Mouse (Mus musculus): Measurements from ENCODE around the gene Apc2.
A peak's percentile ranks its signal among the peaks of the same experiment; 100 is the strongest.

Apc2 gene

GRCm38 (mm10) chr10:80321670-80322581 is 26.1 kb downstream of the Apc2 start:
- DNase-seq, result no peak

GRCm38 (mm10) chr10:80322811-80323211 is 27.0 kb downstream of the Apc2 start:
- DNase-seq, result peak; percentile 36 to 76

- DNase-seq, result peak; percentile 85 to 92
These were observed 27.7 kb downstream of the Apc2 start for GRCm38 (mm10) chr10:80323261-80324119.

- no peak for DNase-seq
These were observed 28.6 kb downstream of the Apc2 start for GRCm38 (mm10) chr10:80324120-80325037.

- DNase-seq, result no peak
These were observed 29.3 kb downstream of the Apc2 start for GRCm38 (mm10) chr10:80325045-80325444.

- DNase-seq, result peak; percentile 97 to 99
These were observed 33.7 kb downstream of the Apc2 start, which contains the start of the genes Pcsk4 and Reep6 for GRCm38 (mm10) chr10:80329273-80330081. Gene Pcsk4 (minus strand): TSS chr10:80329498. Gene Reep6 (plus strand): TSS chr10:80329953.

- DNase-seq, result no peak
These were observed 34.3 kb downstream of the Apc2 start for GRCm38 (mm10) chr10:80330084-80330483.

- no peak for DNase-seq
These were observed 35.1 kb downstream of the Apc2 start for GRCm38 (mm10) chr10:80330888-80331287.

- DNase-seq, result peak in 1 of 2 experiments; percentile 72
These were observed 36.1 kb downstream of the Apc2 start for GRCm38 (mm10) chr10:80331636-80332524.

- no peak for DNase-seq
These were observed 36.8 kb downstream of the Apc2 start for GRCm38 (mm10) chr10:80332525-80332989.

- no peak for DNase-seq
These were observed 40.5 kb downstream of the Apc2 start for GRCm38 (mm10) chr10:80336263-80336662.

GRCm38 (mm10) chr10:80339941-80340750 is 44.4 kb downstream of the Apc2 start:
- DNase-seq, result peak; percentile 82 to 91

GRCm38 (mm10) chr10:80341026-80341425 is 45.2 kb downstream of the Apc2 start:
- no peak for DNase-seq

- no peak for DNase-seq
These were observed 45.9 kb downstream of the Apc2 start for GRCm38 (mm10) chr10:80341491-80342304.

- DNase-seq, result no peak
These were observed 46.5 kb downstream of the Apc2 start for GRCm38 (mm10) chr10:80342305-80342748.

GRCm38 (mm10) chr10:80342749-80343424 is 47.1 kb downstream of the Apc2 start:
- peak; percentile 63 to 76 for DNase-seq

GRCm38 (mm10) chr10:80343425-80343895 is 47.7 kb downstream of the Apc2 start:
- DNase-seq, result no peak
